Mouse (Mus musculus): ENCODE results near the gene Ccdc124. TPM values are rescaled to one million over a fixed set of nuclear protein-coding genes. Genes with fewer than 3 reads are reported as not detected.

Ccdc124 gene
- polyA plus RNA-seq, 1 experiment from 2014 or later, result 87.2 TPM

GRCm38 (mm10) chr8:70892896-70893655 is 19.3 kb upstream of the Ccdc124 start:
- no peak overlapping the region for H3K4me3 ChIP-seq (replicated peaks; ENCODE audit: low read depth, low read length)
- peaks cover 17% of the 10 kb centered on the region for H3K27me3 ChIP-seq (ENCODE audit: insufficient read depth, low read length)
- H3K27ac ChIP-seq, result no peak overlapping the region
- H3K36me3 ChIP-seq (ENCODE audit: insufficient read depth, low read length), result peaks cover 11% of the 10 kb centered on the region
- no peaks in the 10 kb centered on the region for H3K9me3 ChIP-seq (replicated peaks; ENCODE audit: low read length)
- ATAC-seq (replicated peaks; ENCODE audit: low FRiP score, low read depth) (no peak), DNase-seq (ENCODE audit: low spot score) (no peak)
- no peak for TF ChIP-seq CTCF (IDR thresholded peaks at IDR 0.05; ENCODE audit: low read depth)
- no peak overlapping the region for H3K9ac ChIP-seq (ENCODE audit: low read depth, low read length)
- WGBS, result 31% methylated on average over 20 of the region's 20 CpGs
- peak overlapping the region; percentile 46 for H3K4me2 ChIP-seq (ENCODE audit: low read length)
- H3K4me1 ChIP-seq (replicated peaks; ENCODE audit: insufficient read depth, low read length), result peaks cover 19% of the 10 kb centered on the region

- ATAC-seq (replicated peaks; ENCODE audit: low FRiP score, low read depth) (no peak), DNase-seq (ENCODE audit: low spot score) (no peak)
- 3% methylated on average over 80 of the region's 80 CpGs for WGBS
- Histone ChIP-seq H3K4me1 (replicated peaks; ENCODE audit: insufficient read depth, low read length) (peaks cover 18% of the 10 kb centered on the region), H3K9me3 (replicated peaks; ENCODE audit: low read length) (no peaks in the 10 kb centered on the region), H3K9ac (ENCODE audit: low read depth, low read length) (no peak within 1 kb of the TSS), H3K27ac (no peak within 1 kb of the TSS), H3K27me3 (ENCODE audit: insufficient read depth, low read length) (peaks cover 17% of the 10 kb centered on the region), H3K4me3 (replicated peaks; ENCODE audit: low read depth, low read length) (peak within 1 kb of the TSS; percentile 22; the same call in 1 of the 2 replicates), H3K4me2 (ENCODE audit: low read length) (peak within 1 kb of the TSS; percentile 46), H3K36me3 (ENCODE audit: insufficient read depth, low read length) (peaks cover 11% of the 10 kb centered on the region)
- no peak for TF ChIP-seq CTCF (IDR thresholded peaks at IDR 0.05; ENCODE audit: low read depth)
Observed at GRCm38 (mm10) chr8:70892022-70892895, 18.5 kb upstream of the Ccdc124 start, which contains the start of gene Slc5a5. TSS of gene Slc5a5 (minus strand) at chr8:70892757.

DNA sequence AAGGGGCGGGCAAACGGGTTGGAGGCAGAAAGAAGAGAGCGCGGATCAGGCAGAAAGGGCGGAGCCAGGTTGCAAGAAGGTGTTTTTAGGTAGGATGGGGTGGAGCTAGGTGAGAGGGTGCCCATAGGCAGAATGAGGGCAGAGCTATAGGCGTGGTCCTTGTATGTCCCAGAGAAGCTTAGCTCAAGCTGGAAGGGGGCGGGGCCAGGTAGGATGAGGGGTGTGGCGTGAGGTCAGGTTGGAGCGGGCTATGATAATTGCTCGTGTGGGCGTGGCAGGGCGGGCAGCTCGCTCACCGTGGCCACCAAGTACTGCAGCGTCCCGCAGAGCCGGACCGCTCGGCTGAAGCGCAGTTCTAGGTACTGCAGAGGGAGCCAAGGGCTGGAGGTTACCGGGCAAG is 17.6 kb upstream of the Ccdc124 start:
- H3K27me3 ChIP-seq (ENCODE audit: insufficient read depth, low read length), result peaks cover 17% of the 10 kb centered on the region
- H3K9me3 ChIP-seq (replicated peaks; ENCODE audit: low read length), result no peaks in the 10 kb centered on the region
- H3K4me1 ChIP-seq (replicated peaks; ENCODE audit: insufficient read depth, low read length), result peaks cover 18% of the 10 kb centered on the region
- H3K36me3 ChIP-seq (ENCODE audit: insufficient read depth, low read length), result peaks cover 11% of the 10 kb centered on the region
- H3K4me3 ChIP-seq (replicated peaks; ENCODE audit: low read depth, low read length), result no peak overlapping the region
- ATAC-seq (replicated peaks; ENCODE audit: low FRiP score, low read depth) (peak; percentile 56), DNase-seq (ENCODE audit: low spot score) (peak; percentile 31)
- peak overlapping the region; percentile 46 for H3K4me2 ChIP-seq (ENCODE audit: low read length)
- H3K27ac ChIP-seq, result no peak overlapping the region
- H3K9ac ChIP-seq (ENCODE audit: low read depth, low read length), result no peak overlapping the region
- no peak for TF ChIP-seq CTCF (IDR thresholded peaks at IDR 0.05; ENCODE audit: low read depth)
- 8% methylated on average over 21 of the region's 21 CpGs for WGBS

- Histone ChIP-seq H3K9me3 (replicated peaks; ENCODE audit: low read length) (no peaks in the 10 kb centered on the region), H3K27ac (no peak overlapping the region), H3K4me3 (replicated peaks; ENCODE audit: low read depth, low read length) (no peak overlapping the region), H3K9ac (ENCODE audit: low read depth, low read length) (no peak overlapping the region), H3K4me2 (ENCODE audit: low read length) (no peak overlapping the region), H3K27me3 (ENCODE audit: insufficient read depth, low read length) (peaks cover 17% of the 10 kb centered on the region), H3K36me3 (ENCODE audit: insufficient read depth, low read length) (peaks cover 11% of the 10 kb centered on the region), H3K4me1 (replicated peaks; ENCODE audit: insufficient read depth, low read length) (peaks cover 14% of the 10 kb centered on the region)
- no peak for DNase-seq (ENCODE audit: low spot score)
- no peak for TF ChIP-seq CTCF (IDR thresholded peaks at IDR 0.05; ENCODE audit: low read depth)
- whole genome bisulfite sequencing, result 89% methylated on average over 5 of the region's 5 CpGs
- ATAC-seq (replicated peaks; ENCODE audit: low FRiP score, low read depth), result no peak
Observed at GRCm38 (mm10) chr8:70890656-70891055, 16.9 kb upstream of the Ccdc124 start.

DNA sequence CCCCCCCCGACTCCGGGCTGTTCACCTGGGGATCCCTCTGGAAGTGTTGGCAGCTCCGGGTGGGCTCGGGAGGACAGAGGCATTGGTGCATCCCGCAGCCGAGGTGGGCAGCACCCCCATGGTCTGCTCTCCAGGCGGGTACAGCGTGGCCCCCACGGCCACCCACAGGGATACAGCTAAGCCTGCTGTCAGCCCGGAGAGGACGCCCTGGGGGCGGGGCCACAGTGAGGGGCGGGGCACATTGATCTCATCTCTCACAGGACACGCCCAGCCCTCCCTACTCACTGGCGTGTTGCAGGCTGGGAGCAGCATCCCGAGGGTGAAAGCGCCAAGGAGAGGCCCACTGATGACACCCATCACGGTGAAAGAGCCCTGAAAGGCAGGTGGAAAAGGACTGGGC is 13.9 kb upstream of the Ccdc124 start:
- no peak overlapping the region for H3K4me3 ChIP-seq (replicated peaks; ENCODE audit: low read depth, low read length)
- peaks cover 17% of the 10 kb centered on the region for H3K27me3 ChIP-seq (ENCODE audit: insufficient read depth, low read length)
- DNase-seq (ENCODE audit: low spot score), result peak; percentile 19
- no peak overlapping the region for H3K27ac ChIP-seq
- H3K4me1 ChIP-seq (replicated peaks; ENCODE audit: insufficient read depth, low read length), result peaks cover 11% of the 10 kb centered on the region
- H3K9me3 ChIP-seq (replicated peaks; ENCODE audit: low read length), result no peaks in the 10 kb centered on the region
- 9% methylated on average over 15 of the region's 18 CpGs for WGBS
- no peak for TF ChIP-seq CTCF (IDR thresholded peaks at IDR 0.05; ENCODE audit: low read depth)
- H3K9ac ChIP-seq (ENCODE audit: low read depth, low read length), result no peak overlapping the region
- no peak overlapping the region for H3K4me2 ChIP-seq (ENCODE audit: low read length)
- 0 out of 2 replicates have a peak, but pooled peaks have one; percentile 23 for ATAC-seq (replicated peaks; ENCODE audit: low FRiP score, low read depth)
- H3K36me3 ChIP-seq (ENCODE audit: insufficient read depth, low read length), result no peaks in the 10 kb centered on the region

DNA sequence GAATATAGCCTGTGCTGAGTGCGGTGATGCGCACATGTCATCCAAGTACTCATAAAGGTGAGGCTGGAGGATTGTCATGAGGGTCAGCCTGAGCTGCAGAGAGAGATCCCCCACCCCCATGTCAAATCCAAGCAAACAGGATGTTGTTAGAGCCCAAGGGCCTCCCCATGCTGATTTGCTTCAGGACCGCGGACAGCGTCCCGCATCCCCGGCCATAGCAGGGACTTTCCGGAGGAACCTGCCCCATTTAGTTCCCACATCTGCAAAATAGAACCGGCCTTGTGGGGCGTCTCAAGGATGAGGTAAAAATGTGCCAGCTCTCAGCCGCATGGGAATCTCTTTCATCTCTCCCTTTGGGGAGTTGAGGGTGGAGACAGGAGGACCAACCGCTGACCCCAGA is 11.9 kb upstream of the Ccdc124 start:
- H3K36me3 ChIP-seq (ENCODE audit: insufficient read depth, low read length), result no peaks in the 10 kb centered on the region
- no peak overlapping the region for H3K4me3 ChIP-seq (replicated peaks; ENCODE audit: low read depth, low read length)
- H3K27ac ChIP-seq, result no peak overlapping the region
- 10% methylated on average over 12 of the region's 12 CpGs for WGBS
- H3K9ac ChIP-seq (ENCODE audit: low read depth, low read length), result no peak overlapping the region
- no peak overlapping the region for H3K4me2 ChIP-seq (ENCODE audit: low read length)
- TF ChIP-seq CTCF (IDR thresholded peaks at IDR 0.05; ENCODE audit: low read depth), result no peak
- ATAC-seq (replicated peaks; ENCODE audit: low FRiP score, low read depth), result no peak
- H3K27me3 ChIP-seq (ENCODE audit: insufficient read depth, low read length), result no peaks in the 10 kb centered on the region
- H3K4me1 ChIP-seq (replicated peaks; ENCODE audit: insufficient read depth, low read length), result no peaks in the 10 kb centered on the region
- peak; percentile 63 for DNase-seq (ENCODE audit: low spot score)
- H3K9me3 ChIP-seq (replicated peaks; ENCODE audit: low read length), result no peaks in the 10 kb centered on the region
